Mouse (Mus musculus) bone marrow, adult 2 months (tissue): ENCODE results near the gene Crabp2. TPM values are rescaled to one million over a fixed set of nuclear protein-coding genes. Genes with fewer than 3 reads are reported as not detected.
A peak's percentile ranks its signal among the peaks of the same experiment; 100 is the strongest.

Experiments used
- H3K27ac ChIP-seq: fragments of 200-500 bp; 2 replicates; pipeline ENCODE4 v1.5.1; 2012; ENCODE audit warnings: low read depth, mild to moderate bottlenecking, control low read depth, inconsistent platforms, low read length; ENCODE audit not compliant: control insufficient read depth, poor library complexity, insufficient read depth
- H3K4me1 ChIP-seq: fragments of 200-500 bp; 2 replicates; pipeline ENCODE4 v1.6.1; 2011; ENCODE audit warnings: low read length; ENCODE audit not compliant: control insufficient read depth, insufficient read depth
- H3K4me3 ChIP-seq: fragments of 200-500 bp; replicated peaks from 2 replicates; pipeline ENCODE3; 2011; ENCODE audit warnings: mild to moderate bottlenecking, low read depth, low read length, control low read depth; ENCODE audit not compliant: control insufficient read depth
- CTCF ChIP-seq: fragments of 200-500 bp; IDR thresholded peaks from 2 replicates; pipeline ENCODE4 v1.5.1; 2011; ENCODE audit warnings: low read length, control low read depth; ENCODE audit not compliant: control insufficient read depth, insufficient read depth
- POLR2A ChIP-seq: fragments of 200-500 bp; IDR thresholded peaks from 2 replicates; pipeline ENCODE4 v1.6.1; 2011; ENCODE audit warnings: low read depth, mild to moderate bottlenecking, control low read depth, low read length, borderline replicate concordance; ENCODE audit not compliant: control insufficient read depth
- WGBS: fragments of 180-500 bp; shearing (Covaris S2); methylation state at CpG from one replicate; pipeline ENCODE4 v1.1.7; 2018; 5-methylcytosine and 5-hydroxymethylcytosine counted together
- polyA plus RNA-seq: library from polyadenylated mRNA; stranded (reverse); fragments of >200 nt; gene quantifications from 2 replicates; pipeline ENCODE4 v1.2.4, GENCODE M21; 2011; ENCODE audit warnings: low replicate concordance; ENCODE audit not compliant: missing spikeins, insufficient read depth, insufficient read length

The Crabp2 gene
- polyA plus RNA-seq, 1 experiment: 3.3 TPM

GRCm38 (mm10) chr3:87934026-87934425 is 14.4 kb upstream of the Crabp2 start:
- H3K4me3 ChIP-seq: no peak overlapping the region
- TF ChIP-seq CTCF (no peak), POLR2A (no peak)
- H3K27ac ChIP-seq: no peak overlapping the region
- H3K4me1 ChIP-seq: peaks cover 2% of the 10 kb centered on the region; the same call in 1 of the 2 replicates
- WGBS: 73% methylated on average over 5 of the region's 5 CpGs

- no peak for TF ChIP-seq CTCF
- no peak for TF ChIP-seq POLR2A
- Histone ChIP-seq H3K4me1 (peaks cover 1% of the 10 kb centered on the region; the same call in 1 of the 2 replicates), H3K27ac (no peak overlapping the region), H3K4me3 (no peak overlapping the region)
- 74% methylated on average over 4 of the region's 4 CpGs for WGBS
These were observed 14.0 kb upstream of the Crabp2 start for GRCm38 (mm10) chr3:87934501-87934900.

- no peak overlapping the region for H3K4me3 ChIP-seq
- H3K4me1 ChIP-seq: peaks cover 1% of the 10 kb centered on the region; the same call in 1 of the 2 replicates
- no peak for TF ChIP-seq CTCF
- TF ChIP-seq POLR2A: no peak
- no peak overlapping the region for H3K27ac ChIP-seq
- WGBS: 79% methylated on average over 4 of the region's 4 CpGs
These were observed 13.3 kb upstream of the Crabp2 start for GRCm38 (mm10) chr3:87935201-87935600.

- Histone ChIP-seq H3K4me1 (peaks cover 1% of the 10 kb centered on the region; the same call in 1 of the 2 replicates), H3K4me3 (no peak overlapping the region), H3K27ac (no peak overlapping the region)
- TF ChIP-seq POLR2A: no peak
- TF ChIP-seq CTCF: peak; percentile 89
- WGBS: 97% methylated on average over 2 of the region's 2 CpGs
These were observed 12.7 kb upstream of the Crabp2 start for GRCm38 (mm10) chr3:87935776-87936175.

- no peak overlapping the region for H3K4me3 ChIP-seq
- TF ChIP-seq POLR2A (no peak), CTCF (no peak)
- H3K27ac ChIP-seq: no peak overlapping the region
- 89% methylated on average over 5 of the region's 5 CpGs for WGBS
- H3K4me1 ChIP-seq: no peaks in the 10 kb centered on the region
These were observed 7.9 kb upstream of the Crabp2 start for GRCm38 (mm10) chr3:87940611-87941010.

GRCm38 (mm10) chr3:87942471-87942870 is 6.0 kb upstream of the Crabp2 start:
- no peak overlapping the region for H3K4me3 ChIP-seq
- TF ChIP-seq CTCF (no peak), POLR2A (no peak)
- H3K4me1 ChIP-seq: no peaks in the 10 kb centered on the region
- WGBS: 90% methylated on average over 2 of the region's 2 CpGs
- no peak overlapping the region for H3K27ac ChIP-seq

GRCm38 (mm10) chr3:87943586-87943985 is 4.9 kb upstream of the Crabp2 start:
- no peak for TF ChIP-seq POLR2A
- TF ChIP-seq CTCF: no peak
- Histone ChIP-seq H3K4me1 (no peaks in the 10 kb centered on the region), H3K27ac (no peak overlapping the region), H3K4me3 (no peak overlapping the region)
- 80% methylated on average over 7 of the region's 7 CpGs for WGBS

GRCm38 (mm10) chr3:87944838-87945600 is 3.4 kb upstream of the Crabp2 start:
- TF ChIP-seq CTCF: no peak
- TF ChIP-seq POLR2A: no peak
- H3K4me1 ChIP-seq: no peaks in the 10 kb centered on the region
- no peak overlapping the region for H3K4me3 ChIP-seq
- H3K27ac ChIP-seq: no peak overlapping the region
- WGBS: 60% methylated on average over 4 of the region's 4 CpGs

- H3K4me3 ChIP-seq: no peak overlapping the region
- TF ChIP-seq POLR2A (no peak), CTCF (no peak)
- no peaks in the 10 kb centered on the region for H3K4me1 ChIP-seq
- H3K27ac ChIP-seq: no peak overlapping the region
- WGBS: 45% methylated on average over 12 of the region's 12 CpGs
These were observed 2.5 kb upstream of the Crabp2 start for GRCm38 (mm10) chr3:87945781-87946540.
